Mouse (Mus musculus) lung, postnatal 0 days (tissue): Measurements from ENCODE around the gene Ccnl1.

Experiments used
- CTCF ChIP-seq: IDR thresholded peaks from 2 replicates; pipeline ENCODE4 v1.5.1; 2016; ENCODE audit warnings: antibody characterized with exemption, mild to moderate bottlenecking
- EP300 ChIP-seq: IDR thresholded peaks from 2 replicates; pipeline ENCODE4 v1.6.1; 2016; ENCODE audit warnings: antibody characterized with exemption, mild to moderate bottlenecking, control low read depth

DNA sequence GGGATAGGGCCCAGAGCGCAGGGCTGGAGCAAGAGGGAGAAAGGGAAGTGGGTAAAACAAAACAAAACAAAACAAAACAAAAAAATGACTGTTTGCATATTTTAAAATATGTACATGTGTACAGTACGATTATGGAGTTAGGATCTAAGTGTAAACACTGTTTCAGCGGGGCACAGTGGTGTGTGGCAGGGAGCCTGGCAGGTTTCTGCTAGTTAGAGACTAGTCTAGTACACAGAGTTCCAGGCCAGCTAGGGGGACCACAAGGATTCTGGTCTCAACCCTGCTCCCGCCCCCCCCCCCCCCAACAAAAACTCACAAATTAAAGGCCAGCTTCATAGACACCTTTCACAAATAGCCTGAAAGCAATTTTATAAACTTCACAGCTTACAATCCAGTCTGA lies 14.6 kb downstream of the Ccnl1 start:
- no peak for TF ChIP-seq EP300
- TF ChIP-seq CTCF, result no peak
